Mouse (Mus musculus): Measurements from ENCODE around the gene Gsn. TPM values are rescaled to one million over a fixed set of nuclear protein-coding genes. Genes with fewer than 3 reads are reported as not detected.

Gsn gene
- polyA plus RNA-seq, 1 experiment = 46.9 TPM

DNA sequence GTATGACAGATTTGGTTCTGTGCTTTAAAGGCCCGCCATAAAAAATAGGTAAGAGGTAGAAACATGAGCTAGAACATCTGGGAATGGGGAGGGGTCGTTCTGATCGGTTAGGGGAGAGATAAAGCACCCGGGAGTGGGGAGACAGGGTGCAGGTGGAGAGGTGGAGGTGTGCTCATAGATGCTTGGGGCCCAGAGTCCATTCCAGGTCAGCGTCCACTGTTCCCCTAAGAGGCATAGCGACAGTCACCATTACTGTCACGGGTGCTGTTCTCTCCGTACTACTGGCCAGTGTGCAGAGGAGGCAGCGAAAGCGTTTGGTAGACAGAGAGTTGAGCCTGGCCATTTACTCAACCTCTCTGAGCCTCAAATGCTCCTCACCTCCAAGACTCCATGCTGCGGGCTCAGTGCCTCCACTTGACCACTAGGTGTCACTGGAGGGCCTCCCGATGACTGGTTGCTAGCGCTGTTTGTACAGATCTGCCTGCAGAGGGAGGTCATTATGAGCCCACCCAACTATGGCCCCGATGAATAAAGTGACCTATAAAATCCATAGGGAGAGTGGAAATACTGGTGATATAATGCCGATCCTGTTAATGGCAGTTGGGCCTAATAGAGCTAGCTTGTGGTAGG lies 41.6 kb downstream of the Gsn start:
- Histone ChIP-seq H3K27me3 (ENCODE audit: control insufficient read depth, insufficient read depth, low read length, poor library complexity, severe bottlenecking) (no peaks in the 10 kb centered on the region), H3K9ac (ENCODE audit: low read depth, poor library complexity, severe bottlenecking) (no peak overlapping the region), H3K4me1 (ENCODE audit: control insufficient read depth, insufficient read depth, low read length) (no peaks in the 10 kb centered on the region), H3K9me3 (replicated peaks; ENCODE audit: control insufficient read depth, insufficient read depth, low read length, poor library complexity, severe bottlenecking) (no peaks in the 10 kb centered on the region), H3K27ac (ENCODE audit: insufficient read depth, low read length) (no peak overlapping the region), H3K36me3 (ENCODE audit: control insufficient read depth, insufficient read depth, low read length, poor library complexity, severe bottlenecking) (no peaks in the 10 kb centered on the region), H3K4me3 (ENCODE audit: low read depth, low read length) (no peak overlapping the region)
- TF ChIP-seq CTCF (IDR thresholded peaks at IDR 0.05; ENCODE audit: low read depth, low read length) = peak; percentile 98
- no peak for TF ChIP-seq POLR2A (IDR thresholded peaks at IDR 0.05; ENCODE audit: insufficient read depth, low read length)

DNA sequence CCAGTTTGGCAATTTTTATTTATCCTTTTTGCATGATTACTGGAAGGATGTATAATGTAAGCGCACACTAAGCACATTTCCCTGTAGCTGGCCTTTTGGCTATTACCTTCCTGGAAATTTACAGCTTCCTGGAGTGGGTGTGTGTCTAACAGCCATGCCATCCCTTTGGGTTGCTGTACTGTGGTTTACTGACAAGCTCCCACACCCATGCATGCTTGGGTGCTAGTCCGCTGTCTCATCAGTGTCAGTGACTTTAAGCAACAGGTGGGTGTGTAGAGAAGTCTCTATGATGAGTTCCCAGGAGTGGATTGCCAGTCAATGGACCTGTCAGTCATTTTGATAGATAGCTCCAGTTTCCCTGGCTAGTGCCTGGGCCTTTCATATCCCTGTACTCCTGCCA lies 43.3 kb downstream of the Gsn start:
- no peaks in the 10 kb centered on the region for H3K27me3 ChIP-seq (ENCODE audit: control insufficient read depth, insufficient read depth, low read length, poor library complexity, severe bottlenecking)
- H3K36me3 ChIP-seq (ENCODE audit: control insufficient read depth, insufficient read depth, low read length, poor library complexity, severe bottlenecking) = no peaks in the 10 kb centered on the region
- TF ChIP-seq POLR2A (IDR thresholded peaks at IDR 0.05; ENCODE audit: insufficient read depth, low read length) = no peak
- no peak for TF ChIP-seq CTCF (IDR thresholded peaks at IDR 0.05; ENCODE audit: low read depth, low read length)
- TF ChIP-seq EP300 (IDR thresholded peaks at IDR 0.05; ENCODE audit: insufficient read depth, low read depth, low read length) = no peak

DNA sequence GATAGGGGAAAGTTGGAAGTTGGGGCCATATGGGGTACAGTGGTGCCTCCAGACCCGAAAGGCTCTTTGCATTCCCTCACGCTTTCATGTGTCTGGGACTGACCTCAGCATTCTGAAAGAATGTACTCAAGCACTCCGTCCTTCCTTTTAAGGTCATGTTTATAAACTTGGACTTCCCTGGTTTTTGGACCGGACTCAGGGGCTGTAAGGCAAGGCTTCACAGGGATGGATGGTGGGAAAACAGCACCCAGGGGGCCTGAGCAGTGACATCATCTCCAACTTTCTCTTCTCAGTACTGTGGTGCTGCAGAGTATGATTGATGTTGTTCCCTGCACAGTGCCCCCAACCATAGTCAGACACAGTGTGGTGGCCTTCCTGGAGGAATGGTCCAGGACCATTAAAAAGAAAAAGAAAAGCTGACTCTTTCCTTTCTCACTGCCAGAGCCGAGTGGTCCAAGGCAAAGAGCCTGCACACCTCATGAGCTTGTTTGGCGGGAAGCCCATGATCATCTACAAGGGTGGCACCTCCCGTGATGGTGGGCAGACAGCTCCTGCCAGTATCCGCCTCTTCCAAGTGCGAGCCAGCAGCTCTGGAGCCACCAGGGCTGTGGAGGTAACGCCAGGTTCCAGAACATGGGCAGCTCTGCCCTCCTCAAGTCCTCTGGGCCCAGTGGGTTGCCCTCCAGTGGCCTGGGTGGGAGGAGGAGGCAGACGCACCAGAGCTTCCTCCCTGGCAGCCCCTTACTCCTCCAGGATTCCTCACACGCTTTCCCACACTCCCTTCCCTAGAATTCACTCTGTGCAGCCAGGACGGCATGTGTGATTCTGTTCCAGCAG lies 46.1 kb downstream of the Gsn start:
- Histone ChIP-seq H3K9me3 (replicated peaks; ENCODE audit: control insufficient read depth, insufficient read depth, low read length, poor library complexity, severe bottlenecking) (no peaks in the 10 kb centered on the region), H3K9ac (ENCODE audit: low read depth, poor library complexity, severe bottlenecking) (no peak overlapping the region), H3K27ac (ENCODE audit: insufficient read depth, low read length) (no peak overlapping the region), H3K36me3 (ENCODE audit: control insufficient read depth, insufficient read depth, low read length, poor library complexity, severe bottlenecking) (no peaks in the 10 kb centered on the region), H3K4me1 (ENCODE audit: control insufficient read depth, insufficient read depth, low read length) (no peaks in the 10 kb centered on the region), H3K4me3 (ENCODE audit: low read depth, low read length) (no peak overlapping the region), H3K27me3 (ENCODE audit: control insufficient read depth, insufficient read depth, low read length, poor library complexity, severe bottlenecking) (no peaks in the 10 kb centered on the region)
- TF ChIP-seq EP300 (IDR thresholded peaks at IDR 0.05; ENCODE audit: insufficient read depth, low read depth, low read length) (no peak), POLR2A (IDR thresholded peaks at IDR 0.05; ENCODE audit: insufficient read depth, low read length) (no peak), CTCF (IDR thresholded peaks at IDR 0.05; ENCODE audit: low read depth, low read length) (no peak)

More for the DNA sequence above, 43.3 kb downstream of the Gsn start:
- Histone ChIP-seq H3K4me3 (ENCODE audit: low read depth, low read length) (no peak overlapping the region), H3K27ac (ENCODE audit: insufficient read depth, low read length) (no peak overlapping the region), H3K9ac (ENCODE audit: low read depth, poor library complexity, severe bottlenecking) (no peak overlapping the region), H3K4me1 (ENCODE audit: control insufficient read depth, insufficient read depth, low read length) (no peaks in the 10 kb centered on the region), H3K9me3 (replicated peaks; ENCODE audit: control insufficient read depth, insufficient read depth, low read length, poor library complexity, severe bottlenecking) (no peaks in the 10 kb centered on the region)

DNA sequence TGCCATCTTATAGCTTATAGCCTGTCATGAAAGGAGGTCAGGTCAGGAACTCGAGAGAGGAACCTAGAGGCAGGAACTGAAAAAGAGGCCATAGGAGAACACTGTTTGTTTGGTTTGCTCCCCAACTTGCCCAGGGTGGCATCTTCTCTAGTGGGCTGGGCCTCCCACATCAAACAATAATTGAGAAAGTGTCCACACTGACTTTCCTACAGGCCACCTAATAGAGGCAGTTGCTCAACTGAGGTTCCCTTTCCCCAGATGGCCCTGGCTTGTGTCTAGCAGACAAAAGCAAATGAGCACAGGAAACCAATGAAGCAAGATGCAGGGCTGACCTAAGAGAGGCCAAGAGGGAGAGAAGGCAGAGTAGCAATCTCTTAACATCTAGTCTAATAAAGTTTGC lies 52.0 kb downstream of the Gsn start:
- H3K27ac ChIP-seq (ENCODE audit: insufficient read depth, low read length) = no peak overlapping the region
- H3K27me3 ChIP-seq (ENCODE audit: control insufficient read depth, insufficient read depth, low read length, poor library complexity, severe bottlenecking) = no peaks in the 10 kb centered on the region
- H3K9ac ChIP-seq (ENCODE audit: low read depth, poor library complexity, severe bottlenecking) = no peak overlapping the region
- H3K9me3 ChIP-seq (replicated peaks; ENCODE audit: control insufficient read depth, insufficient read depth, low read length, poor library complexity, severe bottlenecking) = no peaks in the 10 kb centered on the region
- H3K4me1 ChIP-seq (ENCODE audit: control insufficient read depth, insufficient read depth, low read length) = no peaks in the 10 kb centered on the region
- no peaks in the 10 kb centered on the region for H3K36me3 ChIP-seq (ENCODE audit: control insufficient read depth, insufficient read depth, low read length, poor library complexity, severe bottlenecking)
- TF ChIP-seq EP300 (IDR thresholded peaks at IDR 0.05; ENCODE audit: insufficient read depth, low read depth, low read length) (no peak), CTCF (IDR thresholded peaks at IDR 0.05; ENCODE audit: low read depth, low read length) (no peak), POLR2A (IDR thresholded peaks at IDR 0.05; ENCODE audit: insufficient read depth, low read length) (no peak)
- no peak overlapping the region for H3K4me3 ChIP-seq (ENCODE audit: low read depth, low read length)

DNA sequence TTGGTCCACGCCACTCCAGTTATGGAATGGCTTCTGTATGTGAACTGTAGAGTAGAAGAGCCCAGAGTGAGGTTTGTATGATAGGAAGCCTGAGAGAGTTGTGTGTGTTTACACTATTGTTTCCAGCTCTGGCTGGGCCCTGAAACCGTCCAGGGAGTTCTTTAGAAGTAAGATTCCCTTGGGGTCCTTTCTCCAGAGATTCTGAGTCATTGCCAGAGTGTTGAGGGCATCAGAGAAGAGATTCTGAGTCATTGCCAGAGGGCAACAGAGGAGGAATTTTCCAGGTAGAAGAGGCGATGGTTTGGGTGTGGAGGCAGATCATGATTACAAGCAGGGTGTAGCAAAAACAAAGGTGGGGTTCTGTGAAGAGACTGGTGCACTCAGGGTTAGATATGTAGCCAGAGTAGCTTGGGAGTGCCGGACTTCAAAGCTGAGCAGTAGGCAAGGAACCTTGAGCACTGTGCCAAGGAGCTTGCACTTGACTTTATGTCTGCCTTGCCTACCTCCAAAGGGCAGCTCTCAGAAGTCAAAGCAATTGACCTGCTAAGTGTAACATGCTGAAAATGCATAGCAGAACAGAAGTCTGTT lies 53.8 kb downstream of the Gsn start:
- Histone ChIP-seq H3K27me3 (ENCODE audit: control insufficient read depth, insufficient read depth, low read length, poor library complexity, severe bottlenecking) (no peaks in the 10 kb centered on the region), H3K4me1 (ENCODE audit: control insufficient read depth, insufficient read depth, low read length) (no peaks in the 10 kb centered on the region), H3K36me3 (ENCODE audit: control insufficient read depth, insufficient read depth, low read length, poor library complexity, severe bottlenecking) (no peaks in the 10 kb centered on the region), H3K9me3 (replicated peaks; ENCODE audit: control insufficient read depth, insufficient read depth, low read length, poor library complexity, severe bottlenecking) (no peaks in the 10 kb centered on the region), H3K27ac (ENCODE audit: insufficient read depth, low read length) (no peak overlapping the region), H3K9ac (ENCODE audit: low read depth, poor library complexity, severe bottlenecking) (no peak overlapping the region), H3K4me3 (ENCODE audit: low read depth, low read length) (no peak overlapping the region)
- TF ChIP-seq EP300 (IDR thresholded peaks at IDR 0.05; ENCODE audit: insufficient read depth, low read depth, low read length) (no peak), POLR2A (IDR thresholded peaks at IDR 0.05; ENCODE audit: insufficient read depth, low read length) (no peak), CTCF (IDR thresholded peaks at IDR 0.05; ENCODE audit: low read depth, low read length) (no peak)

DNA sequence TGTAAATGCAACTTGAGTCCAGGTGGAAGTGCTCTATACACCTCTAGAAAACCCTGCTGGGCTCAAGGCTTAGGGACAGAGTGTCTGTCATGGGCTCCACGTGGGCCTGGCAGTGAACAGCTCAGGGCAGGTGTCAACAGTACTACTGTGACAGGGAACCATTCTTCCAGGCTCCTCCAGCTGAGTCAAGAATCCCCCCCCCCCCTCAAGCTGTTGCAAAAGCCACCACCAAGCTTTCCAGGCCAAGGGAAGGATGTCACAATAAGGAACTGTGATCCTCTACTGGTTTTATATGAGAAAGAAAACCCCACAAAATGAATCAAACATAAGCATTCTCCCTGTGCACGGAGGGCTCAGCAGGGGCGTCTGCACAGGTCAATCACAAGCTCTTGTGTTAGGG lies 58.1 kb downstream of the Gsn start:
- Histone ChIP-seq H3K4me1 (ENCODE audit: control insufficient read depth, insufficient read depth, low read length) (no peaks in the 10 kb centered on the region), H3K27me3 (ENCODE audit: control insufficient read depth, insufficient read depth, low read length, poor library complexity, severe bottlenecking) (no peaks in the 10 kb centered on the region), H3K9ac (ENCODE audit: low read depth, poor library complexity, severe bottlenecking) (no peak overlapping the region), H3K9me3 (replicated peaks; ENCODE audit: control insufficient read depth, insufficient read depth, low read length, poor library complexity, severe bottlenecking) (no peaks in the 10 kb centered on the region), H3K4me3 (ENCODE audit: low read depth, low read length) (no peak overlapping the region), H3K36me3 (ENCODE audit: control insufficient read depth, insufficient read depth, low read length, poor library complexity, severe bottlenecking) (no peaks in the 10 kb centered on the region), H3K27ac (ENCODE audit: insufficient read depth, low read length) (no peak overlapping the region)
- TF ChIP-seq EP300 (IDR thresholded peaks at IDR 0.05; ENCODE audit: insufficient read depth, low read depth, low read length) (no peak), POLR2A (IDR thresholded peaks at IDR 0.05; ENCODE audit: insufficient read depth, low read length) (no peak), CTCF (IDR thresholded peaks at IDR 0.05; ENCODE audit: low read depth, low read length) (no peak)

Measured in ES-Bruce4 (cell line).